Mouse (Mus musculus) T-helper 1 cell (primary cell): ENCODE results near the gene Fetub.

Experiments used
- in situ Hi-C: fragments of 300-600 bp; cut with MboI, MseI; formaldehyde crosslinking; loops from one replicate; pipeline ENCODE4 v1.15.1; 2025; ENCODE audit warnings: high pct_unique_total_duplicates

Gene Fetub

DNA sequence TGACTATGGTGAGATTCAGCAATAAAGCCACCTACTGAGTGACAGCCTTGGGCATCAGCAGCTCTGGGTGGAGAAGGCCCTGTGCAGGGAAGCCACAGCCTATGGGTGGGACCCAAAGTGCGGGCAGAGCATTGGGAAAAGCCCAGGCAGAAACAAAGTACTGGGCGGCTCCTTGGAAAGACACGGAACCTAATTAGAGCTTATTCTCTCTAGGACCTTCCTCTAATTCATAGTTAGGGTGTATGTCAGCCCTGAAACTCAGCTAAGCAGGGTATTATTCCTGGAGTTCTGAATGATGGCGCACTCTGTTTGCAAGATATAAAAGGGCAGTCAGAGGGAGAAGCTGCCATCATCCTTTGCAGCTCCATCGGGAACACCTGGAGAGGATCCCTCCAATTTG lies at the start of gene Fetub:
Fetub (plus strand) TSS at position 301 of the 400 bp plus-strand sequence.
- in situ Hi-C loops, result no loop called here

DNA sequence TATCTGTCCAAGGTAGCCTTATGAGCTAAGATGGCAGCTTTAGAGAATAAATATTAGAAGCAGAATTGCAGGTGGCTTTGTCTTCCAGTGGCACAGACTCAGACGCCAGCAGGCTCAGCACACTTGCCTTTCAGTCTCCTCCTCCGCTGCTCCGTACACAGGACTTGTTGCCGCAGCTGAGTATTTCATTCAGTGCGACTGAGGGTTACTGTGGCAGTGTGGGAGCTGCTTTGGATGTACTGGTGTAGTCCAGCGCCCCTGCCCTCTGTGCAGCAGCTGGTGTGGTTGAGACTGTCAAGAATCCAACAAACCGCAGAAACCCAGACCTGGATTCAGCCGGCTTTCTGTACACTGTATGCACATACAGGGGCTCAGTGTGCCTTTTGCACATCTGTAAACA lies 45.7 kb upstream of the Fetub start:
- in situ Hi-C loops, result no loop called here

DNA sequence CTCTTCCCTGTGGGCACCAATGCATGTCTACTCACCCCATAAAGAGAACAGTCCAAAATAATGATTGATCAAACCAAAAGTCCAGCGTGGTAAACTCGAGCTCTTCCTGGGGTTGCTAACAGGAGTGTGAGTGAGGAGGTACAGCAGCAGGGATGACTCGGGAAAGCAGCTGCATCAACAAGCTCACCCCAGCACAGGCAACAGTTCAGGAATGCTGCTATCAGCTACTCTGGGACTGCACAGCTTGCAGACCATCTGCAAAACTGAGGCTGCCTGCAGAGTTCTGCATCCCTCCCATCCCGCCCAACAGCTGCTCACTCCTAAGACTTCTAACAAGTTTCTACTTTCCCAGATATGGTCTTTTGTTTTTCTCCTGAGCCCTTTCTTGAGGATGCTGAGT lies 44.8 kb upstream of the Fetub start:
- in situ Hi-C loops, result no loop called here

DNA sequence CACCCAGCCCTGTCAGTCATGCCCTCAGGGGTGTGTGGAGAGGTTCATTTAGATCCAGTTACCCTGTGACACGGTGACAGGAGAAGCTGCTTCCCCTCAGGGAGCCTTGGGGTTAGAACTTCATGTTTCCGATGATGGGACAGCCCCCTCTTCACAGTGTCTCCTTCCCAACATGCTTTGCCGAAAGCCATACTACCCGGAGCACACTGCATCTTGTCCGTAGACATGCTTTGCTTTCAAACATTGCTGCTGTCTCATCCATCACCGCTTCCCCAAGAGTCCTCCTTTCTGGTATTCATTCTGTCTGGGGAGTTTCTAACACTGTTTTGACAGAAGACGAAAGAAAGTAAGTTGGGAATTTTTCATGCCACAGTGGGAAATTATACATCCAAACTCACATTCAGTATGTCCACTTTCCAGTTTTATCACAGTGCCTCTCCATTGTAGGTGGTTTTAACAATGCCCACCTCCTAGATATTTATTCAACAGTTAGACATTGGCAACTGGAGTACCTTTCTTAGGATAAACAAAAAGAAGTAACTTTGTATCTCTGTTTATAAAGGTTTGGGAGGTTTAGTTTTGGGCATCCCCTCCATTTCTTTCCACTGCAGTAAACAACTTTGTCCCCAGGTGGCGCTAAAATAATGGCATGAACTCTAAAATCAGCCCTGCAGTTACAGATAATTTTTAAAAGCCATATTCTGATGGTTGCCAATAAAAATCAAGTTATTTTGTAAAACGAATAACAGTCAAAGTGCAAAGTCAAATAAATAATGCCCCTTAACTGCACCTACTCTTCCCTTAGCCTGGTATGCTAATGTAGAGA lies 41.7 kb upstream of the Fetub start:
- in situ Hi-C loops, result no loop called here

DNA sequence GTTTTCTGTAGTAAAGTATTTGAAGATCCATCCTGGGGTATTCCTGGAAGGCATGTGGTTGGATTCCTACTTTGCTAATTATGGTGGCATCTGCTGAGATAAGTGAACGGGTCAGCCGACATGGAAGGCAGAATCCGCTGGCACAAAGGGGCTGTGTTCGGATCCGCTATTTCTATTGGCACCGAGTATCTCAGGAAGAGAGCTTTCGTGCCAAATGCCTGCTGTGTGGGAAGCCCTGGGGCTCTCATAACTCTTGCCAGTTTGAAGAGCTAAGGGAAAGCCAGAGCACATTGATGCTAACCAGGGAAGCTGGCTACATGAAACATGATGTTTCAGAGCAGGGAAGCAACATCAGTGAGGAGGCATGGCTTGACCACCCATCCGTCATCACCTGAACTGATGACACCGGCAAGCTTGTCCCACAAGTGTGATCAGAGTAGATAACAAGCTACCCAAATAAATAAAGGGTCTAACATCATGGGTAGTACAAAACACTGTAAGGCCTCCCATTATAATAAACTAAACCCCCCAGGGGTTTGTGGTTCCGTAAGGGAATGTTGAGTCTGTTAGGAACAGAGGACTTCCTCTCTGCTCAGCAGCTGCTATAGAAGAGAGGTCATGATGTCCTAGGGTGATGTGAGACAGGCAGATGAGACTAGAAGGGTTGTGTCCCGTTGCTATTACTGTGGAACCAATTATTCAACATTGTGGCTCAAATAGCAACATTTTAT lies 40.3 kb upstream of the Fetub start:
- in situ Hi-C loops, result no loop called here

DNA sequence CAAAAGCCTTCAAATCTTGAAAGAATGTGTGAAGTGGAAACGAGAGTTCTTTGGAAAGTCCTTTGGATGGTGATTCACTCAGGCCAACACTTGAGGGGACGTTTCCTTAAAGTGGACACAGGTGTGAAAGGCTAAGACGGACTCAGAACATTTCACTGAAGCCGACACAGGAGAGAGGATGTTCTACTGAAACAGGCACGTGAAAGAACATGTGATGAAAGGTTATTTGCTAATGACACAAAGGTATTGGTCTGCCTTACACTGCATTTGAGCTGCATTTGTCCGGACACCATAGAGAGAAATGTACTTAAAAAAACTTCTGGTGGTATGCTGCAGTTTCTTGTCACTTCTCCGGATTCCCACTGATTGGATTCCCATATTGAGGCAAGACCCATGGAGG lies 39.4 kb upstream of the Fetub start:
- in situ Hi-C loops, result no loop called here

DNA sequence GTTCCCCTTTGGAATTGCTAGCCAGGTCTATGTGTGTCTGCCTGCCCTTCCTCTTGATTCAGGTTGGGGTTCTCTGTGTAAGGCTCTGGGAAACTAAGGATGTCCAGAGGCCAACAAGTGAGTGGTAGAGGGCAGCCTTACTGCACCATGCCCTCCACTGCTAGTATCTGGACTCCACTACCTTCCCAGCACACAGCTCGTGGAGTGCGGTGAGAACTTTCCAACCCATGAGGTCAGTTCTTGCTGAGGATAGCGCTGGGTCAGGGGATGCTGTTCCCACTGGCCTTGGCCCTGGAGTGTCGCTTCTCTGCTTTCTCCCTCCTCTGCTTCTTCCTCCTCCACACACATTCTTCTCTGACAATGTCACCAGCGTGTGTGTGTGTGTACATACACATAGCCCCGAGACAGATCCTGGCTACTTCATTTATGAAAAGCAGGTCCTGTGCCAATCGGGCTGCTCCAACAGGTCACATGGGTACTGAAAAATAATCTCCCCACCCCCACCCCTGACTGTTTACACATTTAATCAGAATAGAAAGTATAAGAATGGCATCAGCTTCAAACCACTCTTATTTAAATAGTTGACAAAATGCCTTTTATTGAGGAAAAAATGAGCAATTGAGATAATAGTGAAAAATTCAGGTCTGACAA lies 38.1 kb upstream of the Fetub start:
- in situ Hi-C loops, result no loop called here

DNA sequence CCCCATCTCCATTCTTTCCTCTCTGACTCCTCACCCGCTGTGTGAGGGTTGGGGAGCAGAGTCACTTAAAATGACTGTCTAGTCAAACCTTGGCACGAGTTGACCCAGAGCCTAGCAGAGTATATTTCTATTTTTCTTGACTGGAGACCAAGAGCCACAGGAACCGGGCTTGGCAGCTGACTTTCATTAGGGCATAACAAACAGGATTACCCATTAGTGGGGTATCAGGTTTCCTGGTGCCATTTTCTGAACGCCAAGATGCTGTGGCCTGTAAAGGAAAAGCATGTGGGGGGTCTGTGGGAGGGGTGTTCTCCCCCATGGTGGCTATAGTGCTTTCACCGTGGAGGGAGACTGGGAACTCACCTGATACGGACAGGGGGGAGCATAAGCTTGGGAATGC lies 37.2 kb upstream of the Fetub start:
- in situ Hi-C loops, result no loop called here

DNA sequence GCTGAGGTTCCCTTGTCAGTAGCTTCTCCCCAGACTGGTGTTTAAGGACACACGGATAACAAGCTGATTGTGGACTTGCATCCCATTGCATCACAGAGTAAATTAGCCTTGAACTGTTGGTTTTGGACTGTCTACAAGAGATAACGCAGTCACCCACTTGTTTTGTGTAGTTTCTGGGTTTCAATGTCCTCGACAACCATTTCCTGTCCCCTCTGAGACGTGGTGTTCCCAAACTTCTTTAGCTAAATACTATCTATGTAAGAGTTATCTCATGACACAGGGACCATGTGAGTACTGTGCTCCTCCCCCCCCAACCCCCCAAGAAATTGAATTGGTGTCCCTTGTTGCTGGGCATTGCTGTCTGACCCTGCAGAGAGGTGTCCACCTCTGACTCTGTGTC lies 36.6 kb upstream of the Fetub start:
- in situ Hi-C loops, result no loop called here

DNA sequence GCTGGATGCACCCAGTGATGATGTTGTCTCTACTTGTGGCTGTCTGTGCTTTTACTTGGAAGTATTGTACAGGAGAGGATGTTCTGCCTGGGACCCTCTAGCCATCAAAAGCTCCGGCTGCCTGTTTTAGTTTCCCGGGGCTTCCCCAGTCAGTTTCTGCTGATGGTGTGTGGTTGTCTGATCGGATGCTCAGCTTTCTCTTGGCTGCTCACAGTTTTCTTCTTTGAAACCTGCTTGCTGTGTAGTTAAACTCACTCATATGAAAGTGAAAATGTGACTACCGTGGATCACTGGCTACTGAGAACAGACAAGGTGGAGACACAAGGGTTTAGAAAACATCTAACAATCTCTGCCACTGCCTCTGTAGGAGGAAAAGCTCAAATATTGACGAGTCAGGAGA lies 34.7 kb upstream of the Fetub start:
- in situ Hi-C loops, result no loop called here

DNA sequence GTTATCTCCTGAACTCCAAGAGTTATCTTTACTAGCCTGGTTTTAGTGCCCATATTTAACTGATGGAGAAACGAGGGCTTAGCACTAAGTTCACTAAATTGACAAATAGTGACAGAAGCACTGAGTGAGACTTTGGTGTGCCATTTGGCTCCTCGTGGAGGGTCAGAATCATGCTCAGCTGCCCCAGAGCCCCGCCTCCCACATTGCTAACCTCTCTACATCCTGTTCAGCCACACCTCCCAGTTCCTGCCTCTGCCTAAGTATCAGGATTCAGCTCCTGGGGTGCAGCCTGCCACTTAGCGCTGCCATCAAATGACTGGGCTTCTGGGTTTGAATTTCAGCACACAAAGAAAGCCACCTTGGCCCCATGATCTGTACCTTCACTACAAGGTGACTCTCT lies 32.8 kb upstream of the Fetub start:
- in situ Hi-C loops, result no loop called here

DNA sequence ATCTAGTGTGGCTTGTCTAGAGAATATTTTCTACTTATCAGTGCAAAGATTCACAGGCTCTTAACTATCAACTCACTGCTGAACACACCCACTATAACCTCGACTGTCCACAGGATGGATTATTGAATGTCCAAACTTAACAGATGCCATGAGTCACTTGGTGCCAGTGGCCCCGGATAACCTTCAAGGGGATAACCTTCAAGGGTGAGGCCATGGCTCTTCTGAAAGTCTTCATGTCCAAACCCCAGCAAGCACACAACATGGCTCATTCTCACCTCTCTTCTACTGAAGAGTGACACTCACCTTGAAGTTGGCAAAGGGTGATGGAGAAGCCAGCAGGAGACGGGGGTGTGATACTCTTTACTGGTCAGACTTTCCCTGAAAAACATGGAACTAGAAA lies 31.4 kb upstream of the Fetub start:
- in situ Hi-C loops, result no loop called here

DNA sequence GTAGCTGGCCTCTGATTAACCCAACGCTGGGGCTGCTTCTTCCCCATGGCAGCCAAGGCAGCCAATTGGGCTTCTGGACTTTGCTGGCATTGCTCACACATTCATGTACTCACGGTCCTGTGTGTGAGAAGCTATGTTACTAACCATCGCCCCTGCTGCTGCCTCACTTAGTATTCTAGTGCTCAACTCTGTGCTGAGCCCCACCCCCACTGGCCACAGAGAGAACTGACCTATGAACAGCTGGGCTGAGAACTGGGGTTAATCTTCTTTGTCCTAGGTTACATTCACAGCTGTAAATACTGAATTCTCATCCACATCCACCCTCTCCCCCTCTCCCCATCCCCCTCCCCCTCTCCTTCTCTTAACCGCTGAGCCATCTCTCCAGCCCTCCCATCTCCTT lies 29.3 kb upstream of the Fetub start:
- in situ Hi-C loops, result no loop called here

DNA sequence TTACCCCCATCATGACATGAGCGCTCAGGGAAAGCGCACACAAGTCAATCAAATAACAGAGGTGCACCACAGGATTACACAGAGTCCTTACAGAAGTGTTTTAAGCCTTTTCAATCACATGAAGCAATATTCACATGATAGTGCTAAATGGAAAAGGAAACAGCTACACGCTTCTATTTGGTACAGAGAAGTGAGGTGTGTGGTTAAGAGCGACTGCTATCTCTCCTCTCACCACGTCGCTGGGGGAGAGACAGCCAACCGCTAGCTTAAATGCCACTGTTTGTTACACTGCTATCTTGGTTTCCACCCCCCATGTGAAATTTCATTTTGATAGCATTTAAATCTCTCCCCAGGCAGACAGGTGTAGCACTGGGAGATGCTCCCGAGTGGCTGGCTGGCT lies 28.4 kb upstream of the Fetub start:
- in situ Hi-C loops, result no loop called here

DNA sequence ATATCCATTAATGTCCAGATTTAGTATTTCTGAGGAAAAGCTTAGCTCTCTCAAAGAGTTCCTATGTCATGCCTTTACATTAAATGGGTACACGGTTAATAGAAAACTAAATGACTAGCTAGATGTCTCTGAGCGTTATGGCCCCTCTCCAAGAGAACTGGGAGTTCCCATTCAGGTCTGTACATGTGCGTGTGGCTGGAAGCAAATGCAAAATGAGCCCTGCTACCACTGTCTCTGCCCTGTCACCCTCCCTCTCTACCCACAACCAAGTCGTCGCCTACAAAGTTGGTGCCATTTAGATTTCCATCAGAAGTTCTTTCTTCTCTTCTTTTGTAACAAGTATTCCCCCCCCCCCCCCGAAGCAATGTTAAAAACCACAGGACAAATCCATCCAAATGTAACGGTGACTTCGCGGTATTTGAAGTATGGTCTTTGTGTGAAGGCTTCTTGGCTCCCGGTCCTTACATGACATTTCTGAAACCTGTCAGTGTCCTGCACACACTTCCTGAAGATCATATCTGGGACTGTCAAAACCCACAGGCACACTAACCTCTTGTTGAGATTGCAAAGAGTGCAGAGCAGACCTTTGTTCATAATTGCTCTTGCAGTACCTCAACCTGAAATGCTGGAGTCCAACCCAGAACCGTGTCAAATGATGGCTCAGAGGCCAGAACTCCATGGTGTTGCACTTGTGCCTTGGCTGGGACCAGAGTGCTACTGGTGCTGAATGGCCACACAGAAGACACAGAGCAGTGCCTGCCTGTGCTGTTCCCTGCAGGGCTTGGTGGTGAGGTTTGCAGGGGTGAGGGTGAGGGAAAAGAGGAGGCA lies 27.2 kb upstream of the Fetub start, which contains the start of gene Ahsg:
Ahsg (plus strand) TSS at position 595 of the 828 bp plus-strand sequence.
- in situ Hi-C loops, result no loop called here

DNA sequence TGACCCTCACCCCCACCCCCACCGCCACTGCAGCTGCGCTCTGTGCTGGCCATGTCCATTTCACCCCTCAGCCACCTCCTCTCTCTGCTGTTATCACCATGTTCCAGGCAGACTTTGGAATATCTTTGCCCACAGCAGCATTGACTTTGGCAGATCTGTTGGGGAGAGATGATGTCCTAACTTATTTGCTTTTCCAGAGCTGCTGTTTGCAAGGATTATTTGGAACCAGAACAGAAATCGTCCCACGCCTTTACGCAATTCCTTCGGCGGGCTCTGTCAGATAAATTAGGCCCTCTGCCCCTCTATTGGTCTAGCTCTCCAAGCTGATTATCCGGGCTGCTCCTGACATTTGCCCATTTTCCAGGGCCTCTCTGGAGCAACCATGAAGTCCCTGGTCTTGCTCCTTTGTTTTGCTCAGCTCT lies 26.4 kb upstream of the Fetub start:
- in situ Hi-C loops, result no loop called here

DNA sequence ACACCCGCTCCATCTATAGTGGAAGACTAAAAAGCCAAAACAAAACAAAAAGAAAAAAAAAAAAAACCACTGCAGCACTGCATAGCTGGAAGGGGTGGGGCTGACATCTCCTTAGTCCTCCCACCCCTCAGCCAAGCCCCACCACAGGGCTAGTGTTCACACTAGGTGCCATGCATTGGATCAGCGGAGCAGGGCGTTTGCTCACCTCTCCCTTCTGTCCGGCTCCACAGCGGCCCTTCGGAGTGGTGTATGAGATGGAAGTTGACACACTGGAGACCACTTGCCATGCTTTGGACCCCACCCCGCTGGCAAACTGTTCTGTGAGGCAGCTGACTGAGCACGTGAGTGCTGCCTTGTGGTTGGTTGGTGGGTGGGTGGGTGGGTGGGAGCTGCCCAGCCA lies 24.0 kb upstream of the Fetub start:
- in situ Hi-C loops, result no loop called here

DNA sequence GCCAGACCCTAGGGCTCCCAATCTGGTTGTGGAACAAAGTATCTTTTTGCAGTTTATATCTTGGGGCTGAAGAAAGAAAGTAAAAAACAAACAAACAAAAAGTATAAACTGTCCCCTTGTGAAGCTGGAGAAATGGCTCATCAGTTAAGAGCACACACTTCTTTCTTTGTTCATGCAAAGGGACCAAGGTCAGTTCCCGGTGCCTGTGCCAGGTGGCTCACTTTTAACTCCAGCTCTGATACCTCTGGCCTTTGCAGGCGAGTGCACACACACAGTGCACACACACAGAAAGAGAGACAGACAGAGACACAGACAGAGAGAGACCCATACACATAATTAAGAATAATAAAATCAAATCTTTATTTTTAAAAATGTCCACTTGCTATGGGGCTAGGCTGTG lies 21.5 kb upstream of the Fetub start:
- in situ Hi-C loops, result no loop called here

DNA sequence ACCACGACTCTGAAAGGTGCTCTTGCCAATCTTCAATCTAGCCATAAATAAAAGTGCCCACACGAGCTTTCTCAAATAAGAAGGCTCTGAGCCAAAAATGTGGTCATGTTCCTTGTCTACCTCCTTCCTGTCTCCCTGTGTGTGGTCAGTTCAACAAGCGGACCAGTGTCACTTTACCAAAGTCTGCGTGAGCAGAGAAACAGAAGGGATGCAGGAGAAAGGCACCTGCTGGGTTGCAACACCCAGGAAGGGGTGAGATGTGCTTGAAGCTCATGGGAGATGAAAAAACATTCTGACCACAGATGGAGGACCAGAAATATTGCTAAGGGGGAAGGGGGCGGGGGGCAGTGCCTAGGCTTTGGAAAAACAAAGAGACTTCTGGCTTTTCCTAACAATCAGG lies 18.8 kb upstream of the Fetub start:
- in situ Hi-C loops, result no loop called here

DNA sequence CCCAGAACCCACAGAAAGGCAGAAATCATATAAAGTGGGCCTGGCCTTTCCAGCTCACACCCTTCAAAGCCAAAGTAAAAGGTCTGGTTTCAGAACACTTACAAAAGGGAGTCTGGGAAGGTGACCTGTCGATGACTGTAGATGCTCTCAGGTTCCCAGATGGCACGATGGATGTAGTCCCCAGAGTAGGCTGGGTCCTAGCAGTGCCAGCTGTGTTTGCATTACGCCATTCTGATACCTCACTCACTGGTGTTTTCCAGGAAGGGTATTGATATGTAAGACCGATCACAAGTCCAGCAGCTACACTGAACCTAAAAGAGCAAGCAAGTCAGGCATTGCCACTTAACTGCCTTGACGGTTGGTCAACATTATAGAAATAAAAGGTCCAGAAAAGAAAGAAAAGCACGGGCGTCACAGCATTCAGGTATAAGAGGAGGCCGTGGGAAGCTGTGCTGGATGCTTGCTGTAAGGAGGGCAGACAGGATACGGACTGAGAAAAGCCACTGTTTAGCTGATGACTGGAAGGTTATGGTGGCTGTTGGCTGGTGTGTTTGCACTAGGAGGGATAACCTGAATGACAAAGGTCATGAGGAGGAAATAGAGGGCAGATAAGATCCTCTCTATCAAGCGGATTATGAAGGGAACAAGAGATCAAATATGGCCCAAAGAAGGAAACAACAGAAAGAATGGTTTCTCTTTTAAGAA lies 18.1 kb upstream of the Fetub start:
- in situ Hi-C loops, result no loop called here

DNA sequence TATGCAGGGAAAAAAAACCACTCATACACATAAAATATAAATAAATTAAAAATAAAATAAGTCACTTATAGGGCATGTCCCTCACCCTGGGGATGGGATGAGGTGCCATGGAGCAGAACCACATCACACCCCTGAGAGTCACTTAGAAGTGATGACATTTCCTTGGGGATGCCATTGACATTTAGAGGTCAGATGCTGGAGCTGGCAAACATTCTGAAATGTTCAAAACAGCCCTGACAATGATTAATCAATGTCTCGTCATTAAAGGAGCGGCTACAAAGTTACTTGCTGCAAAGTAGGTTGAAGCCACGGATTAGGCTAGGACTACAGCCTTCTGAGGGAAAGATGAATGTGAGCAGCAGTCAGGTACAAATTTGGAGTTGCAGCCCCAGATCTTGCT lies 16.8 kb upstream of the Fetub start:
- in situ Hi-C loops, result no loop called here
